Mouse (Mus musculus) retina, postnatal 7 days (tissue): ENCODE measurements around the gene Ranbp2.

Experiments
- DNase-seq: peaks from one replicate; pipeline ENCODE4 v3.0.0-alpha.2; 2012; ENCODE audit warnings: low read depth, low spot score

The Ranbp2 gene

DNA sequence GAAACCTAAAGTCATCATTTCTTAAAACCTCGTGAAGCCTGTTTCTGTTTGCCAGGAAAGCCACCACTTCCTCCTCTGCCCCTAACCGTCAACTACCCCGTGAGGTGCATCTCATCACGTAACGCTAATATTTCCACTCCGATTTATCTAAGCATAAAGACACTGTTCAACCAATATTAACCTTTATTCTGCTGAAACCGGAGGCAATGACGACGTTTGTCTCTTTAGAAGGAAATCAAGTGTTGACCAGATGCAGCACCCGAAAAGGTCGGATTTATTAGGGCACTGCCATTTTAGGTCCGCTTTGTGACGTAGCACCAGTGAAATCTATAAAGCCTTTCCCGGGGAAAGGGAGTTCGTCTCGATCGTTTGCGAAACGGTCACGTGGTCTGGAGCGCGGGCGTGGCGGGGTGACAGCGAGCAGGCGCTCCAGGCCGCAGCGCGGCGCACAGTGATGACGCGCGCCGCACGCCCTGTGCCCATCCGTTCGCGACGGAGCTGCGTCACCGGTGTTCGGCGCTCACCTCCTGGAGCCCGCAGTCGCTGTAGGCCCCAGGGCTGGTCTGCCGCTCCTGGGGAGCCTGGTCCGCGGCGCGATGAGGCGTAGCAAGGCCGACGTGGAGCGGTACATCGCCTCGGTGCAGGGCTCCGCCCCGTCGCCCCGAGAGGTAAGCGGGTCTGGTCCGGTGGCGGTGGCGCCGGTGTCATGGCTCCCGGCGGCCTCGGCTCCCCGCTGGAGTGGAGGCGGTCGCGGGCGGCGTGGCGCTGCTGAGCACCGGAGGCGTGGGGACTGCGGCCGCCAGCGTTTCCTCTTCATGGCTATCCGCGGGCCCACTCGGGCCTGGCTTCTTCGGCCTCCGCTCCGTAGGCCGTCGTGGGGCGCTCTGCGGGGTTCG is at the start of gene Ranbp2:
Gene Ranbp2 (plus strand): TSS at position 537 of the 896 bp plus-strand sequence.
- DNase-seq: peak; percentile 95

DNA sequence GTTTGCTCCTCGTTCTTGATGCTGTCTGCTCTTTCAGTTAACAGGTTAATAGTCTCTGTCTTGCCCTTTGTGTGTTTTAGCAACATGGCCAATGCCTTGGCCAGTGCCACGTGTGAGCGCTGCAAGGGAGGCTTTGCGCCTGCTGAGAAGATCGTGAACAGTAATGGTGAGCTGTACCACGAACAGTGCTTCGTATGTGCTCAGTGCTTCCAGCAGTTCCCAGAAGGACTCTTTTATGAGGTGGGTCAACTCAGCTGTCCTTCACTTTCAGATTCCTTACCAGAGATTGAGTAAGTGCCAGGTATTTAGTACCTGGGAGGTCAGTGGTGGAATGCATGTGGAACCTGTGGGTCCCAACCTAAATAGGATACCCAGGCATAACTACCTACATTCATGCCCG is 47.8 kb upstream of the Ranbp2 start:
- DNase-seq: no peak

- no peak for DNase-seq
Measured at GRCm38 (mm10) chr10:58401838-58402237, 44.9 kb upstream of the Ranbp2 start.

DNA sequence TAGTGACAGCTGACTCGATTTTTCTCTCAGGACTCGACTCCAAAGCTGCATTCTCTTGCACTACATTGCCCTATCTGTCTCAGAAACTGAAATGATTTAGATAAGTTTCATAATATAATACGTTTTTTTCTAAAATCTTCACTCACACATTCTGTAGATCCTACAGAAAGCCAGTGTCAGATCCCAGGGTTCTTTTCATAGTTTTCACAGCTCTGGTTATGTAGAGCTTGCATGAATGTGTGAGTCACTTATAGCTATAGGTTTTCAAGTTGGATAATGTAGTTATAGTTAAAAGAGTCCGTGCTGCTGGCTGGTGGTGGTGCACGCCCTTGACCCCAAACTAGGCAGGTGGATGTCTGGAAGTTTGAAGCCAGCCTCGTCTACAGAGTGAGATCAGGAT is 42.1 kb upstream of the Ranbp2 start:
- no peak for DNase-seq

- no peak for DNase-seq
Measured at GRCm38 (mm10) chr10:58405285-58405948, 41.3 kb upstream of the Ranbp2 start.

- DNase-seq: no peak
Measured at GRCm38 (mm10) chr10:58405949-58406305, 40.8 kb upstream of the Ranbp2 start.

GRCm38 (mm10) chr10:58412331-58412730 is 34.4 kb upstream of the Ranbp2 start:
- no peak for DNase-seq

DNA sequence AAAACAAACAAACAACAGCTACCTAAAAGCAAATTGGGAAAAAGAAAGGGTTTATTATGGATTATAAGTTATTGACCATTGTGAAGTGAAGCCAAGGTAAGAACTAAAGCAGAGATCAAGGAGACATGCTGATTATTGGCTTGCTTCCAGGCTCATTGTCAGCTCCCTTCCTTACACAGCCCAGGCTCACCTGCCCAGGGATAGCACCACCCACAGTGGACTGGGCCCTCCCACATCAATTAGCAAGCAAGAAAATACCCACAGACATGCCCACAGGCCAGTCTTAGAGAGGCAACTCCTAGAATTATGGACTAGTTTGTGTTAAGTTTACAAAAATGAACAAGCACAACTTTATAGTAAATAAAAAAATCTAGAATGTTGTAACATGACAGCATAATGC is 33.9 kb upstream of the Ranbp2 start:
- DNase-seq: no peak

DNA sequence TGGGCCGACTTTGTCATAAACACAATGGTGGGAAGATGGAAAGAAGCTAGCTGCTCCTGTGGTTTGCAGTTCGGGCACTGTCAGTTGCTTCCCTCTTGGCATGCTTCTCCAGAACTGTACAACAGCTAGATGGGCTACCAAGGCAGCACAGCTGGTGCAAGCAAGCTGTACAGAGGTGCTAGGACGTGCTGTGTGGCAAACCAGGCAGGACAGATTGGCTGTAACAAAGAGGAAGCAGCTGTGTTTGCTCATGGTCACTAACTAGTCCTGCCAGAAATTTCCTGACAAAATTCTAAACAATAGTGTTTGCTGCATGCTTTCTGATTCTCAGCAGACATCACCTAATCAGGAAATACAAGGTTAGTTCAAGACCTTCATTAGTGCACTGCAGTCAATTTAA is 30.0 kb upstream of the Ranbp2 start:
- DNase-seq: no peak

DNA sequence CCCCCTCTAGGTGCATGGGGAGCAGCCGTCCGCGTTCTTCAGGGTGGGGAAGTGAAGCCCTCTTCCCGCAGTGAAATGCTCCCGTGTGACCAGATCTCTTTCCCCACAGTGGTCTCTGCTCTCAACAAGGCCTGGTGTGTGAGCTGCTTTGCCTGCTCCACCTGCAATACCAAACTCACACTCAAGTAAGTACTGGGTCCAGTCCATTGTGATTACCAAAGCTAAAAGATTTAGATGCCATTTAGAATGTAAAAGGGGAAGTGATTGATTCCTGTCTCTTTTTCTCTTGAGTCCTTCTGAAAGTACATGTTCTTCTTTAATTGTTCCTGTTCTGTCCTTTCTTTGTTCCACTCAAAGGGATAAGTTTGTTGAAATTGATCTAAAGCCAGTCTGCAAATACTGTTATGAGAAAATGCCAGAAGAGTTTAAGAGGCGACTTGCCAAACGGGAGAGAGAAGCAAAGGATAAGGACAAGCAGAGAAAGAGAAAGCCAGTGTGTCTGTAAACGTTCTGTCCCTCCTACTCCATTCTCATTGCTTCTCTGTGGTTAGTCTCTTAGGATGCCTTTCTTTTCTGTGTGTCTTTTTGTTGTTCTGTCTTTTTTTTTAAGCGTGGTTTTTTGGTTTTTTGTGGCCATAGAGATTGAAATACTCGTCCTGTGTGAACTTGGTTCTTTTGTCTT is 28.3 kb upstream of the Ranbp2 start:
- DNase-seq: no peak

GRCm38 (mm10) chr10:58427930-58428329 is 18.8 kb upstream of the Ranbp2 start:
- no peak for DNase-seq

- no peak for DNase-seq
Measured at GRCm38 (mm10) chr10:58445850-58446249, 870 bp upstream of the Ranbp2 start.

DNA sequence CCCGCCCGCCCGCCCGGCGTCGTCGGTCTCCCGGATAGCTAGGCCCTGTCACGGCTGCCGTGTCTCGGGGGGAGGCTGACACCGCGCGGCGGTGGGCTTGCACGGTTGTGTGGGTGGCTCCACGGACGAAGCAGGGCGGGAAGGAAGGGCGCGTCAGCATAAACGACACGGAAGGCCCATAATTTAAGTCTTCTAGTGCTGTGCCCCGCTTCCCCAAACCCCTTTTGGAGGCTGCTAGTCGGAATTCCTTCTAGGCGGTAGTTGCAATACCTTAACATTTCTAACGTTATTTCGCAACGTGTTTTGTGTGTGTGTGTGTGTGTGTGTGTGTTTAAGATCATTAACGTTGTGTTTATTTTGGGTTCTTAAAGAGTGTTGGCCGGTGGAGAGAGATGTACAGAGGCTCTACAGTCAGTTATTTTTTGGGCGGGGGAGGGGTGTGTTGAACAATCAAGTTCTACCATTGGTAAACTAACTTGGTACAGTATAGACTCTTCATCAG is 611 bp downstream of the Ranbp2 start:
- DNase-seq: no peak

DNA sequence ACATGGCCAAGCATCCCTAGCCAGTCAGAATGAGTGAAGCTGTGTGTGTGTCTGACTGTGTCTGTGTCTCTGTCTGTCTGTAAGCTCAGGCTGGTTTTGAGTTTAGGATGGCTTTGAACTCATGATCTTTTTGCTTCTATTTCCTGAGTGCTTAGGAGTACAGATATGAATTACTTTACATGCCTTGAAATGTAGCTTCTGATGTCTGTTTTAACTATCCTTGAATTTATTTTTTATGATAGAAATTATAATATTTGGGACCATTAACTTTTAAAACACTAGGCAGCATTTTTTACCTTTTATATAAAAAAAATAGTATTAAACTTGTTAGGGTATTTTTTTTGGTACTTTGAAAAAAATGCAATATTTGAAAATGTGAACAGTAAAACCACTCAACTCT is 4.9 kb downstream of the Ranbp2 start:
- no peak for DNase-seq

- DNase-seq: no peak
Measured at GRCm38 (mm10) chr10:58452185-58452584, 5.5 kb downstream of the Ranbp2 start.

DNA sequence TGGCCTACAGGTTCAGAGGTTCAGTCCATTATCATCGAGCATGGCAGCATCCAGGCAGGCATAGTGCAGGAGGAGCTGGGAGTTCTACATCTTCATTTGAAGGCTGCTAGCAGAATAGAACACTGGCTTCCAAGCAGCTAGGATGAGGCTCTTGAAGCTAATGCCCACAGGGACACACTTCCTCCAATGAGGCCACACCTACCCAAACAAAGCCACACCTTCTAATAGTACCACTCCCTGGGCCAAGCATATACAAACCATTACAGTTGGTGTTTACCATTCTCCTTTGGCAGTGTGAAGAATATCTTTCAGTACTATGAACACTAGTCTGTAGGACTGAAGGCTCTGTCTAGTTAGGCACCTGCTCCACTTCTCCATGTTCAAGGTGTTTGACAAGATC is 13.2 kb downstream of the Ranbp2 start:
- DNase-seq: no peak

- DNase-seq: no peak
Measured at GRCm38 (mm10) chr10:58477086-58477755, 30.5 kb downstream of the Ranbp2 start.

GRCm38 (mm10) chr10:58478071-58478578 is 31.4 kb downstream of the Ranbp2 start:
- DNase-seq: no peak

- DNase-seq: no peak
Measured at GRCm38 (mm10) chr10:58479954-58480490, 33.3 kb downstream of the Ranbp2 start.

DNA sequence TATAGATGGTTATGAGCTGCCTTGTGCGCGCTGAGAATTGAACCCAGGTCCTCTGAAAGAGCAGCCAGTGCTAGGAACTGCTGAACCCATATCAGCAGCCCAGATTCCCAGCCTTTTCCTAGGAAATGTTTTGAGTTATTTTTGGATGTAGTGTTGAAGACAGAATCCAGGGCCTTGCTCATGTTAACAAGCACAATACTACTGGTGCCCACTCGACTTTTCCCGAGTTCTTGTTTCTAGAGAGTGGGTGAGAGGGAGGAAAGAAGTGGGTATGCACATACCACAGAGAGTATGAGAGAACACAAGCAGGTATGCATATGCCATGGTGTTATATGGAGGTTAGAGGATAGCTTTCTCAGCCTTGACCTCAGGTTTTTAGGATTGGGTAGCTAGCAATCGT is 44.3 kb downstream of the Ranbp2 start:
- DNase-seq: no peak

DNA sequence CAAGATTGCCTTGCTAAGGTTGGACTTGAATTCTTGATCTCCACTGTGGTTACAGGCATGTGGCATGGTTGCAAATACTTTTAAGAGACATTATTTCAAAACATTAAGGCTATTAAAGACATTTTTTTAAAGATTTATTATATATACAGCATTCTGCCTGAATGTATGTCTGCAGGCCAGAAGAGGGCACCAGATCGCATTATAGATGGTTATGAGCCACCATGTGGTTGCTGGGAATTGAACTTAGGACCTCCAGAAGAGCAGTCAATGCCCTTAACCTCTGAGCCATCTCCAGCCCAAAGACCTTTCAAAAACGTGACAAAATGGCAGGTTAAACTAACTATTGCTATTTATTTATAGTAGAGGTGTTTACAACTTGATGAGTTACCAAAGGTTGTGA is 48.9 kb downstream of the Ranbp2 start:
- DNase-seq: no peak
